Mouse (Mus musculus) brain, adult 2 months (tissue): Measurements from ENCODE around the gene Bmp8b.
"Not testable (repeated sequence)": the region's sequence is repeated elsewhere in the genome, so short reads cannot be mapped to it uniquely, and the experiment has no call there.

Source experiments
- DNase-seq: peaks from one replicate; pipeline ENCODE4 v3.0.0; 2011; ENCODE audit warnings: low read depth, low spot score

Gene Bmp8b

DNA sequence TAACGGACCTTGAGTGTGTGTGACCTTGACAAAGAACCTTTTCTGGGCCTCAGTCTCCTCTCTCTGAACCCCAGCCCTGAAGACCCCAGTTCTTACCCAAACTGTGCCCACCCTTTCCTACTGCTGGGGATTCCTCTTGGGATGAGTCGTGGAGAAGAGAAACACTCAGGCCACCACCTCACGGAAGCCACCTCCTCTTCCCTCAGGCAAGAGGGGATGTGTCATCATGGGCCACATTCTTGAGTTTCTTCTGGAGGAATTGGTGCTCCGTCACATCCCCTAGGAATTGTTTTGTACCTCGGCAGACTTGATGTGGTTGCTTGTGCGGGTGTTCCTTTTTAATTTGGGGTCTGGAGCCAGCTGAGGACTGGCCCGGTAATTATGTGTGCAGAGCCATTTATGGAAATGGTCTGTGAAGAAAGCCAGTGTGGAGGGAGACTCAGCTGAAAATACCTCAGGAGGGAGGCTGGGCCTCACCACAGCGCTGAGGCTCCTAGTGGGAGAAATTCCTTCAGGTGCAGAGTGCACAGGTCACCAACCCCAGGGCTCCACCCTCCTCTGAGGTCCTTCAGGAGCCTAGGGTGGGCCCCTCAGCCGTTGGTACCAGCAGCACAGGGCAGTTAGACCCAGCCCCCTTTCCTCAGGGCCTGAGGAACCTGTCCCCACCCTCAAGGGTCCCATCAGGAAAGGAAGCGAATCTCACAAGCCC, 6.5 kb downstream of the Bmp8b start:
- peak; percentile 10 for DNase-seq

DNA sequence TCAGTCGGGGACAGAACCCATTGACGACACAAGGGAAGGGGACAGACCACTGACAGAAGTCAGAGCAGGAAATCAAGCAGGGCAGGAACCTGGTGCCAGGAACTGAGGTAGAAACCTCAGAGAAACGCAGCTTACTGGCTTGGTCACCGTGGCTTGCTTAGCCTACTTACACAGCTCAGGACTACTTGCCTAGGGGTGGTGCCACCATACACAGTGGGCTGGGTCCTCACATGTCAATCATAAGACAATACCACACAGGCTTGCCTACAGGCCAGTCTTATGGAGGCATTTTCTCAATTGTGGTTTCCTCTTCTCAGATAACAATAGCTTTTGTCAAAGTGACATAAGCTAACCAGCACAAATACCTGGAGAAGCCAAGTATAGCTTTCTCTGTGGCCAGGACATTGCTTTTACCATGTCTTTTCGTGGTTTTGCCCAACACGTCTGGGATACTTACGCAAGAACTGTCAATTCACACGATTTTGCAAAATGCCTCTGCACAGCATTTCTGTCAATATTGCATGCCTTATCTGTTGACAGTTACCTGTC, 7.3 kb downstream of the Bmp8b start:
- no peak for DNase-seq

DNA sequence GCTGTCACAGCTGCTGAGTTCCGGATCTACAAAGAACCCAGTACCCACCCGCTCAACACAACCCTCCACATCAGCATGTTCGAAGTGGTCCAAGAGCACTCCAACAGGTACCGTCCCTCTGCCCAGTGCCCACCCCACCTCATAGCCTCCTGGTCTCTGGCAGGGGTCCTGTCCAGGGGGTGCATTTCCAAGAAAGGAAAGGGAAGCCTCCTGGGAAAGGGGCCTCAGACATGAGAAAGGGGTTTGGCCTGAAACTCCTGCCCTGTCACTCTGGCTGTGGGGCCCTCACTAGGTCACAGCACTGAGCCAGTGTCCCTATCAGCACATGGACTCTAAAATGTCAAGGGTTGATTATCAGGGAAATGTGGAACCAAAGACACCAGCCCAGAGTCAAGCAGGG, 9.7 kb downstream of the Bmp8b start:
- DNase-seq: not testable (repeated sequence)

DNA sequence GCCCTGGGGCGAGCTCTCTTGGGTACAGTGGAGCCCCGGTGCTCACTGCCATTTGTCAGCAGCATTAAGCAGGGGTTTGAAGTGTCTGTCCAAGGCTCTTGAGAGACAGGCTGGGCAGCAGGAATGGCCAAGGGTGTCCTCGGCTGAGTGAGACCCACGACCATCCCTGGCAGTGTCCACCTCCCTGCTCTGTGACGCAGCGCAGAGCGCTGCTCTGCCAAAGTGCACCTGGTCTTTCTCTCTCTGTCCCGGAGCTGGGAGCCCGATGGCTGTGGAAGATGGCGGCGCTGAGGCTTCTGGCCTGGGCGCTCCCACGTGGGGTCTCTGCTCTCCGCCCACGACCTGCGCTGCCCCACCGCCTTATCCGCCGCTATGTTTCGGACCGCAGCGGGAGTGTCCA, 11.0 kb downstream of the Bmp8b start, which contains the start of gene Oxct2b:
Gene Oxct2b (plus strand): TSS at position 256 of the 400 bp plus-strand sequence.
- no peak for DNase-seq

DNA sequence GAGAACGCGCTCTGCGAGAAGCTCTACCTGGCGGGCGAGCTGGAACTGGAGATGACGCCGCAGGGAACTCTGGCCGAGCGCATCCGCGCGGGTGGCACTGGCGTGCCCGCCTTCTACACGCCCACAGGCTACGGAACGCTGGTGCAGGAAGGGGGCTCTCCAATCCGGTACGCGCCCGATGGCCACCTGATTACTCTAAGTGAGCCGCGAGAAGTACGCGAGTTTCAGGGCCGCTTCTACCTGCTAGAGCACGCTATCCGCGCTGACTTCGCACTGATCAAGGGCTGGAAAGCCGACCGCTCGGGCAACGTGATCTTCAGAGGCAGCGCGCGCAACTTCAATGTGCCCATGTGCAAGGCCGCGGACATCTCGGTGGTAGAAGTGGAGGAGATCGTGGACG, 11.7 kb downstream of the Bmp8b start:
- DNase-seq: peak; percentile 49

DNA sequence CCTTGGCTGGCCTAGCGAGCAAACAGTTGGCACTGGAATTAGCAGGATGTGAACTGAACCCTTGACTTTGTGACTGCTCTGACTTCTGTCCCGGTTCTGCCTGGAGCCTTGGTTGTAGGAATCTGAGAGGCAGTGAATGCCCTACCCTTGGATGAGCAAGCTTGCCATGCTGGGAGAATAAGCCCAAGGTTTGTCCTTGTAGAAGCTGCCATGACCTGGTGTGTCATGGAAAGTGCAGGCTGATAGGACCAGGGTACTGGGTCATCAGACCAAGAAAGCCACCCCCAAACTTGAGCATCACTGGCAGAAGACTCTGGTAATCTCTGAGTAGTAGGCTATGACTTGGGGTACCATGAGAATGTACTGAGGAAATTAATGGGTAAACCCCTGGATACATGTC, 16.3 kb downstream of the Bmp8b start:
- no peak for DNase-seq

DNA sequence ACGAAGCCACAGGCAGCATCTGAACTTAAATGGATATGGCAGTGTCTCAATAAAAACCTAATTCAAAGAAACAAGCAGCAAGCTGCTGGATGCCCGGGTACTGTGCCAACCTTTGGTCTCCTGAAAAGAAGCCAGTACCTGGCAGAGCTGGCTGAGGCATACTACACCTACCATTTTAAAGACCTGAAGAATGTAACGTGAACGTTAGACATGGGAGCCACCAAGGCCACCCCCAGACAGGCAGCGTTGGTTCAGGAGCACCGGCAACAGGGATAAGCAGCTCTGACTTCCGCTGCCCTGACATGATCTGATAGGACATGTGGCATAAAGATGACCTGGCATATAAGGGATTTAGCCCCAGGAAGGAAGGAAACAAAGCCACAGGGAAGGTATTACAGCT, 21.7 kb downstream of the Bmp8b start:
- DNase-seq: peak; percentile 45

DNA sequence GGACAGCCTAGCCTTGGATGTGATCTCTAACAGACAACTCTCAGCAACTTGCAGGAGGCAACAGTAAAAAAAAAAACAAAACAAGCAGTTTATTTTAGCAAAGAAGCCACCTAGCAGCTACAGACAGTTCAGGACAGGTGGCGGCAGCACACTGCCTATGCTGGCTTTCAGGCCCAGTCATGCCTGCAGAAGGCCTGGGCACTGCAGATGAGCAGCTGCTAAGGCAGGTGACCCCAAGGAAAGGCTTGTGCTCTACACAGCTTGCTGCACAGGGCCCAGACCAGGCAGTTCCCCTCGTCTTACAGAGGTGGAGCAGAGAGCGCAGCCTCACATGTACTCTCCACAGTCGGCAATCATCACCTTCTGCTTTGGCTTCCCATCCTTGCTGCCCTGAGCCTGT, 22.1 kb downstream of the Bmp8b start:
- DNase-seq: peak; percentile 42

DNA sequence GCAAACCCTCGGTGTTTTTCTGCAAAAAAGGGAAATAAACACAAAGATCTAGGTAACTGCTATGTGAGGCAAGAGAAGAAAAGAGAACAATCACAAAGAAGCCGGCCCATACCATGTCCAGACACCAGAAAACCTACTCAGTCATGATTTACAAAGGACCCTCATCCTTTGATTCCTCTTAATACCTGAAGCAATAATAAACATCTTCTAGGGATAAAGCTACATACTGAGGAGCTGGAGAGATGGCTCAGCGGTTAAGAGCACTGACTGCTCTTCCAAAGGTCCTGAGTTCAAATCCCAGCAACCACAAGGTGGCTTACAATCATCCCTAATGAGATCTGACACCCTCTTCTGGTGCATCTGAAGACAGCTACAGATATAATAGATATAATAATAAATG, 32.6 kb downstream of the Bmp8b start:
- no peak for DNase-seq

DNA sequence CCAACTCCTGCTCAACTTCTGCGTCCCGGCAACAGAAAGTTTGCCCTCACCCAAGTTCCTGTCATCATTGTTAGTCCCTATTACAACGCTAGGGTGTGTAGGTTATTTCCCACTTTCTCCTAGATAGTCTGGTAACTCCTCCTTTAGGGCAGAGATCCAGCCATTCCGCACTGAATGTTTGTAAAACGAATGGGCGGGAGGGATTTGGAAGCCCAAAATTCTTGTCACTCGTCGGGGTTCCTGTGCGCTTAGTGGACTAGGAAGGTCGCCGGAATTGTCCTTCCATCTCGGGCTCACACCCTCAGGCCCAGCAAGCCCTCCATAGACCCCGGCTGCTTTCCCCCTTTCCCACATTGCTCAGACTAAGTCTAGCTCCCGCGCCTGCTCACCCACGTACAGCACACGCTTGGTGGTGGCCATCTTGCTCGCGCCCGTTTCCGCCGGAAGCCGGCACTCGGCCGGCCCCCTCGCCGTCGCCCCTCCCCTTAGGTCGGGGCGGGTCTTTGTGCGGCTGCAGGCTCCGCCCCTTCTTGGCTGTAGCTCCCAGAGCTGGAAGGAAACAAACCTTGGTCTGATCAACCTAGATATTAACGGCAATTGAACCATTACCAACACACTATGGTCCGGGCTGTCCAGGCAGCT, 34.7 kb downstream of the Bmp8b start, which contains the start of gene Ppie:
Gene Ppie (minus strand): TSS at position 439 of the 642 bp plus-strand sequence.
- DNase-seq: peak; percentile 94

DNA sequence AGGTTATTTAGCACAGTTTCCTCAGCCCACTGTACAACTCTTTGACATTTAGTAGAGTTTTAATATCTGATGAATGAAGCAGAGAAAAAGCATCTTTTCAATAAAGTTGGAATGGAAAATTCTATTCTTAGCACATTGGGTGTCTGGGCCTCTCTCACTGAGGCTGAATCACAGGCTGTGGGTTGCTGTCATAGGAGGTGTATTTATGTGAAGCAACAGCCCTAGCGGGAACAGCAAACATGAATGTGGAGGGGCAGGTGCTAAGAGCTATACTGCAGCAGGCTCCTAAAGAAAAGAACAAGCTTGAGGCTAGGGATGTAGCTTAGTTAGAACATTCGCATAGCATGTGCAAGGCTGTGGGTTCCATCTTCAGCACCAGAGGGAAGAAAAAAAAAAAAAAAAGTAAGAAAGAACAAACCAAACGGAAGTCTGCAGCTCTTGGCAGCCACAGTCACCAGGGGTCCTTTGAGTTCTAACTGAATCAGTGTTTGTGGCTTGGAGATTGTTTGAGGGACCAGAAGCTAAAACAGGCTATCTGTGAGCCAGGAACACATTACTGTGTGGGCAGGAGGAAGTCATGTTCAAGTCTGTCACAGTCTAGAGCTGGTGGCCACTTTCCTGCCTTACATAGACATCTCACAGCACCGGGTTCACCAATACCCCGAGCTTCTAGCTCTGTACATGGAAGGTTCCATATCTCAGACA, 42.6 kb downstream of the Bmp8b start:
- DNase-seq: peak; percentile 90

DNA sequence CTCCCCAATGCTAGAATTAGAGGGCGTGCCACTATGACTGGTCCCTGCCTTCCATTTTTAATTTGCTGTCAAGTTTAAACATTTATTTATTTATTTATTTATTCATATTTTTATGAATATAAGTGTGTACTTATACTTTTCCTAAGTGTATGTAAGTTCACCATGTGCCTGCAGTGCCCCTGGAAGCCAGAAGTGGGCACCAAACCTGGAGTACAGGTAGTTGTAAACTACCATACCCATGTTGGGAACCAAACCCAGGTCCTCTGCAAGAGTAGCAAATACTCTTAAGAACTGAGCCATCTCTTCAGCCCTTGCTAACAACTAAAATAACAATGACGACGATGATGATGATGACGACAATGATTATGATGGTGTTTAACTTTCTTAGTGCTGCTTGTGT, 47.0 kb downstream of the Bmp8b start:
- no peak for DNase-seq

DNA sequence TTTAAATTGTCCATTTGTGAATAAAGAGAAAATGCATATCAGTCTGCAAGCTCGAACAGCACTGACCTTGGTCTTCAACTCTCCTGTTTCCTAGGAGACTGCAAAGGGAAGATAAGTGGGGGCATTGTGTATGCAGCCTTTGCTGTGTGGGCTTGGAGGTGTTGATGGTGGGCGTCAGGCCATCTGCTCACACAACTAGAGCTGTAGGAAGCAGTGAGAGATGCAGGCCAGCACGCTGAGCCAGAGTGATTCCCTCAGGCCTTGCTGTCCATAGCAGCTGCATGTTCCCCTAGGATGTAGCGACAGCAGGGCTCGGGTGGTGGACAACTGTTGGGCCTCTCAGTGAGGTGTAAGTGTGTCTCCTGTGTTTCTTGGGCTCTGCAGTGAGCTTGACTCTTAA, 48.0 kb downstream of the Bmp8b start:
- peak; percentile 92 for DNase-seq

DNA sequence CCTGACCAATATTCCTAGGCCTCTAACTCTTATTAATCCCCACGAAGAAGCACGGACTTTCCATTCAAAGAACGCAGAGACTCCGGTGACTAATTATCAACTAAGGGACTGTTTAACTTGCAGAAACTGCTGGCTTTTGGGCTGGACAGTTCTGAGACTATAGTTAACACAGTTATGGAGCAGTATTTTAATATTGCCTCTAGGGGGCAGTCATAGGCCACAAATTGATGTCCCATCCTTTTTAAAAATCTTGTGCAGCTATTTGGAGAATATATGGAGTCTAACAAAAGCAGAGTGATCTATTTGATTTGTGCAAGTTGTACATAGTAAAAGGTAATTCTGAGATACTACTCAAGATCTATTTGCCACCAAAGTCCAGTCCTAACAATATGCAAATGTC, 50.0 kb downstream of the Bmp8b start:
- DNase-seq: peak; percentile 72

DNA sequence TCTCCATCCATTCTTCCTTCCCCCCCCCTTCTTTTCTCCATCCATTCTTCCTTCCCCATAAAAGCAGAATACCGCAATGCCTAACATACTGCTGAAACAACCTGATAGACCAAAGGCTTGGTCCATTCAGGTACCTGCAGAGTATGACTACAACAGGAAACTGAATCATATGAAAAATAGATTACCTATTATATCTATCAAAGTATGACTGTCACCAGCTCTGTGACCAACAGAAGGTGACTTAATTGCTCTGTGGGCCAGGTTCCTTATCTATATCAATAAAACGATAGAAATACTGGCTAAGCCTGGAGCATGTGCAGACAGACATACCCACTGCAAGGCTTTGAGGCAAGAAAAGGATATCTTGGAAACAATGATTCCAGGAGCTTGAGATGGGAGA, 50.5 kb downstream of the Bmp8b start:
- no peak for DNase-seq

DNA sequence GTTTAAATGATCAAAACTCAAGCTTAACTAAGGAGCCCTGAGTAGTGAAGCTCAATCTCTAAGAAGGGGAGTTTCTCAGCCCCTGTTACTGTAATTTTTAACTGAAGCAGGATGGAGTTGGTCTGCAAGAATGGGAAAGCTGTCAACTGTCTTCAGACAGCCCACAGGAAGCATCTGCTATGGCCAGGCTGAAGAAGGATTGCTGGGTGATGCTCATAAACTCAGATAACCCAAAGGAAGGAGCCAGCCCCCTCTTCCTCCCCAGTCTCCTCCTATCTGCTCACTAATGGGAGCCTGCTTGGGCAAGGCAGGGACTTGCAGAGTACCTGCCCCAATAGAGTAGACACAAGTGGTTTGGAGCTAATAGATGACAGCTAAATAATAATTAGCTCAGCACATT, 50.9 kb downstream of the Bmp8b start:
- peak; percentile 15 for DNase-seq

DNA sequence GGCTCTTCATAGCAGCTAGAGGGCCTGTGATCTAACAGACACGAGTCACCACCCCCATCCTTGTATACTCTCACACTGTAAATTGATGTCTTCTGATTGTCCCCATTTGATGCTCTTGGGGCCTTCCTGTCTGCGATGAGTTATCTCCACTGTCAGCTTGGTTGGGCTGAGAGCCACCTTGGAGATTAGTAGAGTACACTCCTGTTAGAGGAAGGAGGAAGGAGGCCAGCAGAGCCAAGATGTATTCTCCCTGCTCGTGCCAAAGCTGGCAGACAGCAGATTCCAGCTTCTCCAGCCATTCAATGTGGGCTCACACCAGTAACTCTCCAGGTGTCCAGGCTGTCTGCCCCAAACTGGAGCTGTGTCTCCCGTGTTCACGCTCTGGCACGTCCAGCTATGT, 55.6 kb downstream of the Bmp8b start:
- DNase-seq: no peak

DNA sequence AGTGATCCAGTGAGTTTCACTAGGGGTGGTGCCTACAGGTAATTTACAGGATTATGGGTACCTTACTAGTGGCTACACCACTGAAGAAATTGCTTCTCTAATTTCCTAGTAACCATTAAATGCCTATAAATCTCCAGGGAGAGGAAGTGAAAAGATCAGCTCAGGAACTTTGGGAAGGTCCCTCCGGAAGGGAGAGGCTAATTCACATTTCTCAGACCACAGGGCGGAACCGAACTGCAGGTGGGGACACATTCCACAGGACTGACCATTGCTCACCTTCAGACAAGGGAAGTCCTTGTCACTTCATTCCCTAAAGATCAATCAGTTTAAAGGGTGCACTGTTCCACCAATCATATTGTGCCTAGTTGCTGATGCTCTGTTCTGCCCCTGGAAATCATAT, 56.3 kb downstream of the Bmp8b start:
- DNase-seq: not testable (repeated sequence)

DNA sequence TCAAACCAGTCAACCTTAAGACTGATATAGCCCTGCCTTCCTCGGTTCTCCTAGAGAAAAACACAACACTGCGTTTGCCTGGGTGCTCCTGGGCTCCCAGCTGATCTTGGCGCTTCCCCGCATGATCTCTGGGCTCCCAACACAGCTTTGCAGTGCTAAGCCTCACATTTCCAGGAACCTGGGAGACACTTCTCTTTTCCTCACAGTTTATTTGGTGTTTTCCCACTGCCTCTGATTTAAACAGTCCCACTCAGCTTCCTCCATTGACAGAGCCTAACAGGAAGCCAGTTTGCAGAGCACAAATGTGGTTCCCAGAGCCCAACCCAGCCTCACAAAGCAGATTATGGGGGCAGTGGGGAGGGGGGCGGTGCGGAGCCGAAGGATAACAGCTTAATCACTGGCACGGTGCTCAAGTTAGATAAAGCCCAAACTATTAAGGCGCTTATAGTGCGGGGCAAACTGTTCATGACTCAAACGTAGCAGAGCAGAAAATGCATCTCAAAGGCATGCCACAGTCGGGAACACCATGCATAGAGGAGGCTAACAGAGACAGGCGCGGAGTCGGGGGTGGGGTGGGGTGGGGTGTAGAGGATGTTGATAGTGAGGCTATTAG, 57.4 kb downstream of the Bmp8b start:
- DNase-seq: peak; percentile 70

DNA sequence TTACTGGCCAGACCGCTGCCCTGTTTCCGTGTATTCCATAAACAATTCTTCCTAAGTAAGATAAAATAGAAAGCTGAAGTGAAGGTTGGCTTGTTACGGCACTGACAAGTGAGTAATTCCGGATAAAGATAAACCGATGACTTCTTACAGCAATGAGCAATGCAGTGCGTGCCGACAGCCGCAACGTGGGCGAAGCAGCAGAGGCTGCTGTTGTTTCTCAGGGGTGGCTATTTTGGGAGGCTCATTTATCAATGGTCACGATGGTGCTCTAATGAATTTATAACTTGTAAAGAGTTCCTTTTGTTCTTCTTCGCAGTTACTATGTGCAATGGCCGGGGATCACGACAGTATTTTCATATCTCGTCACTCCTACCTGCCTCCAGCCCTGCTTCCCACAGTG, 59.2 kb downstream of the Bmp8b start:
- peak; percentile 86 for DNase-seq

DNA sequence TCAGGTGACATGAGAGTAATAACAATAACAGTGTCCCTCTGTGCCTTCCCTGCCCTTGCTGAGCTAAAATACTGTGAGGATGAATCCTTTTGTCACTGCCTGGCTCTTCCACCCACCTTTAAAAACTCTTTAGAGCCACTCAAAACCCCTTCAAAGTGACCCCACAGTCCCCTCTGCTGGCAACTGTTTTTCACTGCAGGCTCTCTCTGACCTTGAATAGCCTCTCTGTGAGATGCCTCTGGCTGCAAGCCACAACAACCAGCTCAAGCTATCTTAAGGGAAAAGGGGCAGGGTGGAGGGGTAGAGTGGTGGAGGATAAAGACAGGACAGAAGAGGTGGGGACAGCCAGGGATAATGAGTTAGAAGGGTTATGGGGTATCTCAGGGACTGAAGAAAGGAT, 66.8 kb downstream of the Bmp8b start:
- DNase-seq: no peak
